Mouse (Mus musculus) CH12.LX (cell line): ENCODE results near the gene Srgap3. TPM values are rescaled to one million over a fixed set of nuclear protein-coding genes. Genes with fewer than 3 reads are reported as not detected.

Experiments
- DNase-seq: peaks from one replicate; pipeline ENCODE4 v3.0.0-alpha.2; 2013; ENCODE audit errors: extremely low read depth
- H3K27ac ChIP-seq: 2 replicates; pipeline ENCODE4 v1.5.1; 2012; ENCODE audit warnings: low read depth, mild to moderate bottlenecking, control low read depth, moderate library complexity; ENCODE audit not compliant: insufficient read depth
- H3K27me3 ChIP-seq: replicated peaks from 2 replicates; pipeline ENCODE3; 2012; ENCODE audit warnings: inconsistent platforms
- H3K36me3 ChIP-seq, 2 experiments: replicated peaks in 1 of 2; 2 replicates each; pipeline versions ENCODE3 to v1.6.1; 2012; ENCODE audit warnings: inconsistent platforms in 1 of 2, low read length in 1 of 2, mild to moderate bottlenecking in 1 of 2, mixed read lengths in 1 of 2, moderate library complexity in 1 of 2; ENCODE audit not compliant: control insufficient read depth in 1 of 2, insufficient read depth in 1 of 2
- H3K4me1 ChIP-seq, 2 experiments: 2 replicates each; pipeline ENCODE4 v1.6.1; 2012; ENCODE audit warnings: inconsistent platforms in 1 of 2, moderate library complexity in 1 of 2; ENCODE audit not compliant: insufficient read depth in 2 of 2, control insufficient read depth in 1 of 2
- H3K4me2 ChIP-seq: 2 replicates; pipeline ENCODE4 v1.6.1; 2012; ENCODE audit warnings: low read depth, mild to moderate bottlenecking, control low read depth; ENCODE audit not compliant: poor library complexity, insufficient read depth, severe bottlenecking
- H3K4me3 ChIP-seq, 3 experiments: fragments of 150-350 bp in 1 of 3; sonication (generic) in 1 of 3; replicated peaks in 1 of 3; 2 replicates each; pipeline versions ENCODE3 to v1.5.1; 2011 to 2012; ENCODE audit warnings: low read depth in 2 of 3, low read length in 2 of 3, mild to moderate bottlenecking in 2 of 3, moderate library complexity in 2 of 3, control low read depth in 1 of 3, improper control_type of control experiment in 1 of 3, inconsistent platforms in 1 of 3, mixed read lengths in 1 of 3; ENCODE audit not compliant: poor library complexity in 1 of 3
- H3K79me2 ChIP-seq: replicated peaks from 2 replicates; pipeline ENCODE4 v1.6.1; 2012; ENCODE audit warnings: mild to moderate bottlenecking, moderate library complexity; ENCODE audit not compliant: control insufficient read depth, poor library complexity, insufficient read depth, severe bottlenecking; ENCODE audit errors: extremely low read depth
- H3K9ac ChIP-seq: 2 replicates; pipeline ENCODE4 v1.6.1; 2012; ENCODE audit warnings: low read depth, mild to moderate bottlenecking, control low read depth, moderate library complexity; ENCODE audit not compliant: insufficient read depth
- H3K9me3 ChIP-seq: replicated peaks from 2 replicates; pipeline ENCODE3; 2012; ENCODE audit warnings: low read length, inconsistent platforms, mixed read lengths
- BHLHE40 ChIP-seq: IDR thresholded peaks from 2 replicates; pipeline ENCODE4 v1.6.1; 2011; ENCODE audit warnings: mild to moderate bottlenecking, low read depth, low read length, improper control_type of control experiment
- CTCF ChIP-seq, 2 experiments: IDR thresholded peaks in 1 of 2; conservative IDR thresholded peaks in 1 of 2; 2 replicates each; pipeline ENCODE4 v1.5.1; 2011 to 2012; ENCODE audit warnings: low read depth in 2 of 2, low read length in 2 of 2, improper control_type of control experiment in 1 of 2, inconsistent platforms in 1 of 2, mild to moderate bottlenecking in 1 of 2, moderate library complexity in 1 of 2
- E2F4 ChIP-seq: IDR thresholded peaks from 2 replicates; pipeline ENCODE4 v1.6.1; 2011; ENCODE audit warnings: low read depth, low read length, improper control_type of control experiment; ENCODE audit not compliant: insufficient replicate concordance
- ELF1 ChIP-seq: IDR thresholded peaks from 2 replicates; pipeline ENCODE4 v1.6.1; 2014; ENCODE audit warnings: low read depth, mild to moderate bottlenecking, inconsistent platforms, low read length, improper control_type of control experiment
- EP300 ChIP-seq: IDR thresholded peaks from 2 replicates; pipeline ENCODE4 v1.6.1; 2011; ENCODE audit warnings: low read length, improper control_type of control experiment
- HCFC1 ChIP-seq: IDR thresholded peaks from 2 replicates; pipeline ENCODE4 v1.6.1; 2012; ENCODE audit warnings: low read depth, mild to moderate bottlenecking, inconsistent platforms, low read length, improper control_type of control experiment
- JUND ChIP-seq: conservative IDR thresholded peaks from 2 replicates; pipeline ENCODE4 v1.6.1; 2011; ENCODE audit warnings: low read depth, low read length, improper control_type of control experiment
- NELFE ChIP-seq: IDR thresholded peaks from 2 replicates; pipeline ENCODE4 v1.6.1; 2011; ENCODE audit warnings: low read depth, low read length, improper control_type of control experiment
- PAX5 ChIP-seq: IDR thresholded peaks from 2 replicates; pipeline ENCODE4 v1.6.1; 2012; ENCODE audit warnings: low read length, inconsistent platforms, mixed read lengths
- POLR2A ChIP-seq: IDR thresholded peaks from 2 replicates; pipeline ENCODE4 v1.6.1; 2011; ENCODE audit warnings: low read depth, mild to moderate bottlenecking, improper control_type of control experiment, low read length
- RAD21 ChIP-seq: IDR thresholded peaks from 2 replicates; pipeline ENCODE4 v1.6.1; 2011; ENCODE audit warnings: low read depth, mild to moderate bottlenecking, low read length, improper control_type of control experiment, moderate library complexity
- RCOR1 ChIP-seq: conservative IDR thresholded peaks from 2 replicates; pipeline ENCODE4 v1.6.1; 2012; ENCODE audit warnings: low read depth, mild to moderate bottlenecking, inconsistent platforms, low read length, improper control_type of control experiment
- TBP ChIP-seq: conservative IDR thresholded peaks from 2 replicates; pipeline ENCODE4 v1.6.1; 2011; ENCODE audit warnings: low read depth, low read length, improper control_type of control experiment
- TCF12 ChIP-seq: IDR thresholded peaks from 2 replicates; pipeline ENCODE4 v1.6.1; 2014; ENCODE audit warnings: low read depth, mild to moderate bottlenecking, inconsistent platforms, low read length, improper control_type of control experiment
- UBTF ChIP-seq: IDR thresholded peaks from 2 replicates; pipeline ENCODE4 v1.6.1; 2012; ENCODE audit warnings: low read depth, mild to moderate bottlenecking, inconsistent platforms, low read length, improper control_type of control experiment, moderate library complexity
- USF1 ChIP-seq: IDR thresholded peaks from 2 replicates; pipeline ENCODE4 v1.6.1; 2014; ENCODE audit warnings: low read depth, mild to moderate bottlenecking, inconsistent platforms, low read length, improper control_type of control experiment
- USF2 ChIP-seq: conservative IDR thresholded peaks from 2 replicates; pipeline ENCODE4 v1.6.1; 2011; ENCODE audit warnings: low read depth, low read length, improper control_type of control experiment
- ZC3H11A ChIP-seq: IDR thresholded peaks from 2 replicates; pipeline ENCODE4 v1.6.1; 2012; ENCODE audit warnings: low read depth, mild to moderate bottlenecking, inconsistent platforms, low read length, improper control_type of control experiment
- dilution Hi-C: fragments of 300-500 bp; cut with MboI; formaldehyde crosslinking; loops from 2 replicates; pipeline ENCODE4 v1.14.3; 2020; ENCODE audit warnings: low sequenced_read_pairs; ENCODE audit not compliant: extremely low pct_unique_long_range_greater_than_20kb, extremely low pct_ligation_motif_present
- in situ Hi-C: fragments of 300-500 bp; cut with MboI; formaldehyde crosslinking; loops from 3 replicates; pipeline ENCODE4 v1.14.3; 2019; ENCODE audit warnings: low sequenced_read_pairs, low pct_ligation_motif_present, low pct_unique_long_range_greater_than_20kb, mixed read lengths
- polyA plus RNA-seq: library from polyadenylated mRNA; unstranded; fragments of >175 nt; gene quantifications from 2 replicates; pipeline ENCODE4 v1.2.1, GENCODE M21; 2012; ENCODE audit warnings: low read depth; ENCODE audit not compliant: insufficient read length
- total RNA-seq, 2 experiments: library from RNA; depleted of rRNA; stranded (reverse); fragments of 300-350 nt in 1 of 2; fragments of >200 nt in 1 of 2; gene quantifications; 2 replicates each; pipeline ENCODE4 v1.2.3; 2012 to 2014

The Srgap3 gene
- total and polyA plus RNA-seq, 3 experiments = 1.5 to 4.5 (median 2.1) TPM

GRCm38 (mm10) chr6:112924606-112925141, 22.4 kb downstream of the Srgap3 start:
- DNase-seq = no peak
- TF ChIP-seq HCFC1 (no peak), PAX5 (no peak), CTCF (conservative IDR thresholded peaks at IDR 0.05 in 1 of 2, IDR thresholded peaks at IDR 0.05 in 1 of 2; ENCODE audit: low read depth in 2 of 2, low read length in 2 of 2) (no peak), UBTF (no peak), RAD21 (no peak), BHLHE40 (no peak), JUND (no peak), USF1 (no peak), EP300 (no peak), E2F4 (no peak), POLR2A (no peak)
- Histone ChIP-seq H3K4me3 (no peak overlapping the region), H3K9me3 (peaks cover 3% of the 10 kb centered on the region), H3K4me1 (peaks cover 0 to 9% of the 10 kb centered on the region in 2 experiments; a peak in 3 of 4 replicates), H3K9ac (no peak overlapping the region), H3K27ac (no peak overlapping the region), H3K27me3 (no peaks in the 10 kb centered on the region), H3K36me3 (peaks cover 0 to 7% of the 10 kb centered on the region in 2 experiments), H3K4me2 (no peak overlapping the region), H3K79me2 (peaks cover 4% of the 10 kb centered on the region; the same call in 1 of the 2 replicates)
- dilution Hi-C loops = no loop called here
- in situ Hi-C loops = no loop called here

- Histone ChIP-seq H3K9me3 (peaks cover 3% of the 10 kb centered on the region), H3K4me1 (peaks cover 5 to 31% of the 10 kb centered on the region in 2 experiments; a peak in 3 of 4 replicates)
- TF ChIP-seq TCF12 (no peak), POLR2A (no peak), RCOR1 (no peak), ELF1 (no peak), TBP (no peak), CTCF (conservative IDR thresholded peaks at IDR 0.05 in 1 of 2, IDR thresholded peaks at IDR 0.05 in 1 of 2; ENCODE audit: low read depth in 2 of 2, low read length in 2 of 2) (no peak), ZC3H11A (no peak), USF2 (no peak), NELFE (no peak)
- TF ChIP-seq, all 38 proteins: peak for 0
- Histone ChIP-seq H3K36me3 (peaks cover 0 to 13% of the 10 kb centered on the region in 2 experiments), H3K4me2 (no peak overlapping the region), H3K9ac (no peak overlapping the region), H3K4me3 (no peak overlapping the region), H3K27ac (no peak overlapping the region), H3K79me2 (peaks cover 4% of the 10 kb centered on the region; the same call in 1 of the 2 replicates), H3K27me3 (no peaks in the 10 kb centered on the region)
- in situ Hi-C loops (no loop called here), dilution Hi-C loops (no loop called here)
- DNase-seq = no peak
Measured at GRCm38 (mm10) chr6:112920619-112921195, 26.4 kb downstream of the Srgap3 start.
